Mouse (Mus musculus): ENCODE results near the gene Tmem8b. TPM values are rescaled to one million over a fixed set of nuclear protein-coding genes. Genes with fewer than 3 reads are reported as not detected.
A peak's percentile ranks its signal among the peaks of the same experiment; 100 is the strongest.

Tmem8b gene
- 3.3 and 3.5 TPM in 2 replicates for polyA plus RNA-seq (2015; fragmentation: Nextera tagmentation; extraction: Ambion mirVana)

DNA sequence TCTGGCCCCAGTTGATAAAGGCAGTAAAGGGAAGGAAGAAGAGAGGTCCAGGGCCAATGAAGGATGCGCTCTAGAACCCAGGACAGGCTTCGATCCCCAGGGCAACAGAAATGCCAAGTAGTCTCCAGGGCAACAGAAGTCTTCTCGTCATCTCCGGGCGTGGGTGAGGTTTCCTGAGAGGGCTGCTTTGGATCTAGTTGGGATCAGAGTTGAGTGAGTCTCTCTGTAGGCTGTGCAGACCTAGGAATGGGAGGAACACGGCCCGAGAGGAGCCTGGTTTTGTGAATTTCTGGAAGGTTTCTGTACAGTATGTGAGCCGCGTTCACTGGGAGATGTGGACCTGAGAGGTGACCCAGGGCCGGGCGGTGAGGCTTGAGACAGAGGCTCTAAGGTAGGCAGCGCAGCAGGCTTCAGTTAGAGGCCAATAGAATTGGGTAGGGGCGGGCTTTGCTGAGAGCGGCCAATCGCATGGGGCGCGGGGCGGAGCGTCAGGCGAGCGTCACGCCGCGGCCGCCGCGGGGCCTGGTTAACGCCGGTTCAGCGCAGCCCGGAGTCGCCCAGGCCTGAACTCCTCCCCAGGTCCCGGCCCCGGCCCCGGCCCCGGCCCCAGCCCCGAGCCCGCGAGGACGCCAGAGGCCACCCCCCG is at the start of gene Tmem8b, which contains the start of gene Fam221b:
Gene Tmem8b, plus strand, starts transcription at position 190 of the 646 bp plus-strand sequence.
Gene Fam221b, minus strand, starts transcription at position 364 of the 646 bp plus-strand sequence.
- ATAC-seq: peak; percentile 97

DNA sequence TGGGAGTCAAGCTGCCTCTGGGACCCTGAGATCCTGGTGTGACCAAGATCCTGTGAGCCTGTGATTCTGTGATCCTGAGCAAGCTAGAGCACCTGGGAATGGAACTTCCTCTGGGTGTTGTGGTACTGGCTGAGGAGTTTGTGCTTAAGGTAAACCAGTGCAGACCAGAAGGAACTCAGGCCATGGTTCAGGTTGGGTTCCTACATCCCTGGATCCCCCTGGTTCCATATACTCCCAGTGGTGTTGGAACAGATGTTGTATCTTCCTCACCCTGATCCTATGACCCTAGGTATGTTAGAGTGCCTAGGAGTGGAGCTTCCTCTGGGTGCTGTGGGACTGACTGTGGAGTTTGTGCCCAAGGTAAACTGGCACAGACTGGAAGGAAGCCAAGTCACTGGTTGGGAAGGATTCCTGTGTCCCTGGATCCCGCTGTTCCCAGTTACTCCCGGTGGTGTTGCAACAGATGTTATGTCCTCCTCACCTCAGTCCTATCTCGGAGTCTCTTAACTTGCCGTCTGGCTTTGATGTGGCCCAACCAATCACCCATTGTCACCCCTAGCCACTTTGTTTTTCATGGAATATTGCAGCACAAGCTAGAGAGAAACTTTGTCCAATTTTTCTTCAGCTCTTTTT is 48.5 kb upstream of the Tmem8b start:
- ATAC-seq: no peak
- H3K4me2 ChIP-seq (replicated peaks): no peak overlapping the region
- WGBS: 87% methylated on average over 4 of the region's 4 CpGs

More for the DNA sequence above, at the start of gene Tmem8b, which contains the start of gene Fam221b:
- Histone ChIP-seq H3K27ac (0 out of 2 replicates have a peak within 1 kb of the TSS, but pooled peaks have one; percentile 17), H3K9ac (peak within 1 kb of the TSS; percentile 90), H3K4me1 (replicated peaks) (peaks cover 10% of the 10 kb centered on the region), H3K27me3 (replicated peaks) (no peaks in the 10 kb centered on the region; the same call in 1 of the 2 replicates), H3K4me3 (replicated peaks) (peak within 1 kb of the TSS; percentile 85), H3K4me2 (replicated peaks) (peak within 1 kb of the TSS; percentile 94), H3K9me3 (no peaks in the 10 kb centered on the region), H3K36me3 (no peaks in the 10 kb centered on the region)
- 2% methylated on average over 41 of the region's 41 CpGs for WGBS

DNA sequence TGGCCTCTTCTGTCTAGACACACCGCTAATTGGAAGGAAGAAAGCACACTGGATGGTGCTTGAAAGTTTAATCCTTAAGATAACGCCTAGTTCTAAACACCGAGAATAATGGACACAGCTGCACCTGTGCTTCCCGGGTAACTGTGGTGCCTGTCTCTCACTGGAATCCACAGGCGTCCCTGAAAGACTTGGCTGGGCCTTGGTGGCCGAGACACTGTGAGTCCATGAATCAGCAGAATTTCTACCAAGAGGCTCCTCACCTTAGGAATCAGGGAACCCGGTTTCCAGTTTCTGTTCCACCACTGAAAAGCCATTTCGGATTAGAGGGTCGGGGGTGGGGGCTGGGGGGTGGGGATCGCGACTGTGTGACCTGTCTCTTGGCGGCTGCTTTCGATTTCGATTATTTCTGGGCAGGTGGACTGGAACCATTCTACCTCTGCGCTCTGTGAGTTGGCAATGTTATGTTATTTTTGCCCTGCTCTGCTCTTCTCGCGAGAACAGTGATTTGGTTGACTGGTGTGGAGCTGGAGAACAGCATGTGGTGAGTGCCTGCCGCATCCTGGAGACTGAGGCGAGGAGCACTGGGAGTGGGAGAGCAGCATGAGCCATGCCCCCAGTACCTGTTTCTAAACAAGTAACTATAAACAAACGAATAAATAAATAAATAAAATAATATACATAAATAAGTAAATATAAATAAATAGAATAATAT is 39.5 kb upstream of the Tmem8b start:
- peaks cover 13% of the 10 kb centered on the region for H3K27me3 ChIP-seq (replicated peaks)
- H3K4me3 ChIP-seq (replicated peaks): no peak overlapping the region
- ATAC-seq: no peak
- peaks cover 29% of the 10 kb centered on the region for H3K4me1 ChIP-seq (replicated peaks)
- H3K27ac ChIP-seq: no peak overlapping the region
- 49% methylated on average over 20 of the region's 20 CpGs for WGBS
- peaks cover 9% of the 10 kb centered on the region; the same call in 1 of the 2 replicates for H3K9me3 ChIP-seq
- no peak overlapping the region for H3K9ac ChIP-seq
- H3K4me2 ChIP-seq (replicated peaks): no peak overlapping the region
- no peaks in the 10 kb centered on the region for H3K36me3 ChIP-seq

More for the DNA sequence above, 48.5 kb upstream of the Tmem8b start:
- Histone ChIP-seq H3K27ac (no peak overlapping the region), H3K4me1 (replicated peaks) (no peaks in the 10 kb centered on the region), H3K4me3 (replicated peaks) (no peak overlapping the region), H3K9ac (no peak overlapping the region), H3K36me3 (no peaks in the 10 kb centered on the region), H3K27me3 (replicated peaks) (no peaks in the 10 kb centered on the region), H3K9me3 (peaks cover 5% of the 10 kb centered on the region; the same call in 1 of the 2 replicates)

DNA sequence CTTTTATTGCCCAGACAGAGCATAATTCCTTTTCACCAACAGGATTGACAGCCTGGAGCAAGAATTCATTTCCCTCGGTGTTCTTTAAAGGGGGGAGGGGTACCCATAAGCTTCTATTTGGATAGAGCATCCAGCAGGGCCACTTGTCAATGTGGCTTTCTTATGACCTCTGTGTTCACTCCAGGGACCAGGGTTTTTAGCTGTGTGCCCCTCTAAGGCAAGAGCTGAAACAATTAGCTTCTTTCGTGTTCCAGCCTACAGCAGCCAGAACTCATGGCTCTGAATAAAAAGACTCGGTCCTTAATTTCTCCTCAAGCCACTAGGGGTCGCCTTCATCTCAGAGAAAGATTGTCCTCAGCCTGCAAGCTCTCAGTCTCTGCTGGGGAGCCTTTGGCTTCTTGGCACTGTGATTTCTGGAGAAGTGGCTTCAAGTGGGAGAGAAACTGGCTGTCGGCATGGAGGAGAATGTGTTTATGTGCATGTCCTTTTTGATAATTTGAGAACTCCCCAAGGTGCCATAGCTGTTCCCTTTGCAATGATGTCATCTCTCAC is 38.7 kb upstream of the Tmem8b start:
- Histone ChIP-seq H3K4me2 (replicated peaks) (peak overlapping the region; percentile 95; the same call in 1 of the 2 replicates), H3K27ac (no peak overlapping the region), H3K9ac (no peak overlapping the region), H3K36me3 (no peaks in the 10 kb centered on the region), H3K4me3 (replicated peaks) (no peak overlapping the region), H3K4me1 (replicated peaks) (peaks cover 29% of the 10 kb centered on the region), H3K9me3 (peaks cover 5% of the 10 kb centered on the region; the same call in 1 of the 2 replicates), H3K27me3 (replicated peaks) (peaks cover 13% of the 10 kb centered on the region)
- WGBS: 12% methylated on average over 5 of the region's 5 CpGs
- peak; percentile 58 for ATAC-seq

DNA sequence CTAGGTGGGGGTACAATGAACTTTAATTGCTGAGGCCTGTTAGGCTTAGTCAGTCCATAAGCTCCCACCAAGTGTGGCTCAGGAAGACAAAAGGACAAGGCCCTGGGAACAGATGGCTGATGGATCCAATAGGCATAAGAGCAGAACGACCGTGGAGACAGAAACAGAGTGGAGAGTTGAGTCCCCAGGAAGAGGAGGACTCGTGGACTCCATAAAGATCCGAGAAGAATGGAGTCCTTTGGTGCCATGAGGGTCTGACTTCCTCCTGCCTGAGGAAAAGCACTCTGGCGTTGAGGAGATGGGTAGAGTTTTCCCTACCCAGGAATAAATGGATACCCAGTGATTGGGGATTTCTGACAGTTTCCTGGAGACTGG is 38.1 kb upstream of the Tmem8b start:
- H3K4me2 ChIP-seq (replicated peaks): peak overlapping the region; percentile 95
- H3K9me3 ChIP-seq: no peaks in the 10 kb centered on the region
- peaks cover 29% of the 10 kb centered on the region for H3K4me1 ChIP-seq (replicated peaks)
- 0 out of 2 replicates have a peak overlapping the region, but pooled peaks have one; percentile 41 for H3K27ac ChIP-seq
- H3K36me3 ChIP-seq: no peaks in the 10 kb centered on the region
- H3K9ac ChIP-seq: 0 out of 2 replicates have a peak overlapping the region, but pooled peaks have one; percentile 79
- peaks cover 13% of the 10 kb centered on the region for H3K27me3 ChIP-seq (replicated peaks)
- 0 out of 2 replicates have a peak overlapping the region, but pooled peaks have one; percentile 65 for H3K4me3 ChIP-seq (replicated peaks)
- WGBS: 27% methylated on average over 5 of the region's 5 CpGs
- ATAC-seq: peak; percentile 16; the same call in 1 of the 2 replicates

DNA sequence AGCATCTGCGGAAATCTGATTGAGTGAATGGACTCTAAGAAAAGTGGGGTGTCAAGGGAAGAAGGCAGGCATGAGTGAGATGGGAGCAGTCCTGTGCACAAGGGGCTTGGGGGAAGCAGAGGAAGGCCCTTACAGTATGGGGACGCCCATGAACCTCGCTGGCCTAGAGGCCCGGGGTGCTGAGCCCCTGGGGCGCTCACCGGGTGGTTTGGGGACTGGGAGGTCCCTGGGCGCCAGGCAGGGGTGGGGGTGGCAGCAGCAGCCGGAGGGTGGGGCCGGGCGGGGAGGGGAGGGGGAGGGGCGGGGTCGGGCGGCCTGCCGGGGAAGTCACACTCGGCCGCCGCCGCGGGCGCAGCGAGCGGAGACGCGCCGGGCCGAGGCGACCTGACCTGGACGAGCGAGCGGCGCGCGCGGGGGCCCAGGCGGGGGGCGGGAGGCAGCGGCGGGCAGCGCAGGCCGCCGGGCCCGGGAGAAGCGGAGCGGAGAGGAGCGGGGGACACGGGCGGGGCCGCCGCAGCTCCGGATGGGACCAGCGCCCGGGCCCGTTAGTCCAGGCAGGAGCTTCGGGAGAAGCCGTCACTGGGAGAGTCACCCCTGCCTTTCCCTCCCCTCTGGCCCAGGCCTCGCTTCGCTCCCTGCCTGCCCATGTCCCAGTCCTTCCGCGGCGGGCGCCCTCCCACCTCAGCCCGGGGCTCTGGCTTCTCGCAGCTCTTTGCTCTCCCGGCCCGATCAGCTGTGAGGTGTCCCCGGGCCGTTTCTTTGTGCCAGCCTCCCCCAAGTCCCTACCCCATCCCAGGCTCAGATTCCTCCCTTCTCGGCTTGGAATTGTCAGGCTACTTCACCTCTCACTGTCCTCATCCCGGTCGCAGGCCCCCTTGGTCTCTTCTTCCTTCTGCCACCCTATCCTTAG is 37.5 kb upstream of the Tmem8b start, which contains the start of gene Npr2:
Gene Npr2, plus strand, starts transcription at position 890 of the 910 bp plus-strand sequence.
- WGBS: 2% methylated on average over 54 of the region's 70 CpGs
- H3K9ac ChIP-seq: peak within 1 kb of the TSS; percentile 79
- H3K27ac ChIP-seq: peak within 1 kb of the TSS; percentile 77
- peak within 1 kb of the TSS; percentile 95 for H3K4me2 ChIP-seq (replicated peaks)
- H3K9me3 ChIP-seq: no peaks in the 10 kb centered on the region
- peak; percentile 68 for ATAC-seq
- H3K27me3 ChIP-seq (replicated peaks): peaks cover 13% of the 10 kb centered on the region
- H3K4me3 ChIP-seq (replicated peaks): peak within 1 kb of the TSS; percentile 65
- H3K36me3 ChIP-seq: no peaks in the 10 kb centered on the region
- H3K4me1 ChIP-seq (replicated peaks): peaks cover 29% of the 10 kb centered on the region

DNA sequence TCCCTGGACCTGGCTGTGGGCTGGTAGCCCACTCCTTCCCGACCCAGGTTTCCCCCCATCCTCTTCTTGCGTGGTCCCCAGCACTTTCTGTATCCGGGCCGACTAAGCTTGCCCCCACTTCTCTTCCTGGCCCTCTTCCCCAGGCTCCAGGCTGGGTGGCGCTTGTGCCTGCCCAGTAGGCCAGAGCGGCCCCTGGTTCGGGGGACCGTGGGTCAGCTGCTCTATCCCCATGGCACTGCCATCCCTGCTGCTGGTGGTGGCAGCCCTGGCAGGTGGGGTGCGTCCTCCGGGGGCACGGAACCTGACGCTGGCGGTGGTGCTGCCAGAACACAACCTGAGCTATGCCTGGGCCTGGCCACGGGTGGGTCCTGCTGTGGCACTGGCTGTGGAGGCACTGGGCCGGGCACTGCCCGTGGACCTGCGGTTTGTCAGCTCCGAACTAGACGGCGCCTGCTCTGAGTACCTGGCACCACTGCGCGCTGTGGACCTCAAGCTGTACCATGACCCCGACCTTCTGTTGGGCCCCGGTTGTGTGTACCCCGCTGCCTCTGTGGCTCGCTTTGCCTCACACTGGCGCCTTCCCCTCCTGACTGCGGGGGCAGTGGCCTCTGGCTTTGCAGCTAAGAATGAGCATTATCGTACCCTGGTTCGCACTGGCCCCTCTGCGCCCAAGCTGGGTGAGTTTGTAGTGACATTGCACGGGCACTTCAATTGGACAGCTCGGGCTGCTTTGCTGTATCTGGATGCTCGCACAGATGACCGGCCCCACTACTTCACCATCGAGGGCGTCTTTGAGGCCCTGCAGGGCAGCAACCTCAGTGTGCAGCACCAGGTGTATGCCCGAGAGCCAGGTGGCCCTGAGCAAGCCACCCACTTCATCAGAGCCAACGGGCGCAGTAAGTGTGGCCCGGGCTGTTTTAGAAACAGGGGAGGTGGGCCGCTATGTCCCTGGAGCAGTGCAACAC is 36.5 kb upstream of the Tmem8b start:
- Histone ChIP-seq H3K36me3 (no peaks in the 10 kb centered on the region), H3K4me2 (replicated peaks) (peak overlapping the region; percentile 95), H3K27ac (0 out of 2 replicates have a peak overlapping the region, but pooled peaks have one; percentile 77), H3K9me3 (no peaks in the 10 kb centered on the region), H3K27me3 (replicated peaks) (peaks cover 13% of the 10 kb centered on the region), H3K4me3 (replicated peaks) (peak overlapping the region; percentile 65), H3K4me1 (replicated peaks) (peaks cover 29% of the 10 kb centered on the region), H3K9ac (peak overlapping the region; percentile 79)
- ATAC-seq: no peak; the same call in 1 of the 2 replicates
- 54% methylated on average over 42 of the region's 42 CpGs for WGBS

DNA sequence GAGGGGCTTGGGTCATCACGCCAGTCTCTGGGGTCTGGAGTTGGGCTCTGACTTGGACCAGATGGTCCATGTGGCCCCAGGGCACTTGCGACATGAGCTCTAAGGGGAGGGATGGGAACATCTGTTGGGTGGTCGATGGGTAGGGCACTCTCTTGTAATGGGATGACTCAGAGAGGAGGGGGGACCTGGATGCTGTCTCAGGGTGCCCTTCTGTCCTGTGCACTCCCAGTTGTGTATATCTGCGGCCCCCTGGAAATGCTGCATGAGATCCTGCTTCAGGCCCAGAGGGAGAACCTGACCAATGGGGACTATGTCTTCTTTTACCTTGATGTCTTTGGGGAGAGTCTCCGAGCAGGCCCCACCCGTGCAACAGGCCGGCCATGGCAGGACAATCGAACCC is 35.5 kb upstream of the Tmem8b start:
- H3K36me3 ChIP-seq: no peaks in the 10 kb centered on the region

DNA sequence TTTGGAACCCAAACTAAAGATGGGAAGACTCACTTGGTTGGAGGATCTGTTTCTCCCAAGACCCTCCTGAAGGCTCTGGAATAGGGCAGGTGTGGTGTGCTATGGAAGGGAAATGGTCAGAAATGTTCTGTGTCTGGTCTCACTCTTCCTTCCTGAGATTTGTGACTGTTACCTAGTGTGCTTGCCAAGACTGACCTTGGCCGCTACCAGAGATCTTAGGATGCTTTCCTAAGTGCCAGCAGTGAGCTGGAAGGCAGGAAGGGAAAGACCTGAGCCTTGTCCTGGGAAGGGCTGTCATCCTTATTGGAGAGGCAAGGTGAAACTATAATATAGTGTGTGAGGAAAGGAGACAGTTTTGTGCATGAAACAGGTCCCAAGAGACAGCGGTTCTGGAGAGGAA is 35.0 kb upstream of the Tmem8b start:
- Histone ChIP-seq H3K36me3 (no peaks in the 10 kb centered on the region), H3K4me2 (replicated peaks) (no peak overlapping the region), H3K27me3 (replicated peaks) (peaks cover 13% of the 10 kb centered on the region), H3K9me3 (no peaks in the 10 kb centered on the region), H3K4me1 (replicated peaks) (peaks cover 29% of the 10 kb centered on the region), H3K9ac (no peak overlapping the region), H3K4me3 (replicated peaks) (no peak overlapping the region), H3K27ac (no peak overlapping the region)
- ATAC-seq: no peak
- WGBS: 92% methylated on average over 2 of the region's 2 CpGs

More for the DNA sequence above, 35.5 kb upstream of the Tmem8b start:
- H3K9me3 ChIP-seq: no peaks in the 10 kb centered on the region
- H3K9ac ChIP-seq: no peak overlapping the region
- no peak overlapping the region for H3K27ac ChIP-seq
- no peak overlapping the region for H3K4me3 ChIP-seq (replicated peaks)
- ATAC-seq: no peak
- 80% methylated on average over 8 of the region's 8 CpGs for WGBS
- H3K27me3 ChIP-seq (replicated peaks): peaks cover 13% of the 10 kb centered on the region
- peaks cover 29% of the 10 kb centered on the region for H3K4me1 ChIP-seq (replicated peaks)
- 0 out of 2 replicates have a peak overlapping the region, but pooled peaks have one; percentile 95 for H3K4me2 ChIP-seq (replicated peaks)

DNA sequence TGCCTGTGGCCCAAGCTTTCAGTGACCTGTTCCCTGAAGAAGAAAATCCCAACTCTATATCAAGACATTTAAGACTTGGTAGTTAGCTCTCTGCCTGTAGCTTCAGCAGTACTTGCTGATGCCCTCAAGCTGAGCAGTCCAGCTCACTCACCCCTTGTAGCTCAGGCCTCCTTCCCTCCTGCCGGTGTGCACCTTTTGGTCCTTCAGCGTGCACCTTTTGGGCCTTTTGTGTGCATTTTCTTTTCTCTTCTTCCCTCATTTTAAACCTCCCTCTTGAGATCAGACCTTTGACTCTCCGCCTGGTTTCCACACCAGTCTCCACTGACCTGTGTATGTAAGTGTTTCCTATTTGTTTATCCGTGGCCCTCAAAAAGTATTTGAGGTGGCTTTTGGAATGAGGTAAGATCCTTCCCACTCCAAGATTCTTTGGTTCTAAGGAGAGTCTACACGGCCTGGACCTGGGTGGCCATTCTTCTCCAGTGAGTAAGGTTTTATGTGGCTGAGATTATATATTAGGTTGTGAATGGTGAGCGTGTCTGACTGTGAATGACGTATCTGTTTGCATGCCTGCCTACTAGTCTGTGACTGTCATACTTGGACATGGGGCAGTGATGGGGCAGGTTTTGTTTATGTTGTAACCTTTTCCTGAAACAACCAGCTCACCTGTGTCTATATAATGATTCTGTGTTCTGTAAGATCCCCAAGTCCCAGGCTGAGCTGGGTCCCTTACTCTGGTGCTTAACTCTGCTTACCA is 34.0 kb upstream of the Tmem8b start:
- no peak overlapping the region for H3K4me3 ChIP-seq (replicated peaks)
- ATAC-seq: no peak
- peaks cover 29% of the 10 kb centered on the region for H3K4me1 ChIP-seq (replicated peaks)
- no peaks in the 10 kb centered on the region for H3K36me3 ChIP-seq
- no peaks in the 10 kb centered on the region for H3K9me3 ChIP-seq
- 87% methylated on average over 7 of the region's 7 CpGs for WGBS
- no peak overlapping the region for H3K4me2 ChIP-seq (replicated peaks)
- peaks cover 13% of the 10 kb centered on the region for H3K27me3 ChIP-seq (replicated peaks)
- H3K27ac ChIP-seq: no peak overlapping the region
- H3K9ac ChIP-seq: no peak overlapping the region
